Mouse (Mus musculus) intestine, postnatal 0 days (tissue): ENCODE measurements around the gene Gm21394. TPM values are rescaled to one million over a fixed set of nuclear protein-coding genes. Genes with fewer than 3 reads are reported as not detected.
"Not testable (repeated sequence)": the region's sequence is repeated elsewhere in the genome, so short reads cannot be mapped to it uniquely, and the experiment has no call there.

Experiments
- ATAC-seq: fragments of 200-750 bp; cut with Nextera tagmentation; 2 replicates; pipeline ENCODE4 v1.8.0; 2017; ENCODE audit warnings: mild to moderate bottlenecking, moderate TSS enrichment, moderate library complexity
- H3K27ac ChIP-seq: fragments of 300-500 bp; sonication (generic); 2 replicates; pipeline ENCODE4 v1.5.1; 2014; ENCODE audit warnings: mild to moderate bottlenecking, low read depth, low read length, moderate library complexity
- H3K27me3 ChIP-seq: fragments of 300-500 bp; sonication (generic); replicated peaks from 2 replicates; pipeline ENCODE4 v1.6.1; 2014; ENCODE audit warnings: low read length, mixed read lengths; ENCODE audit not compliant: control insufficient read depth, insufficient read depth
- H3K36me3 ChIP-seq: fragments of 300-500 bp; sonication (generic); 2 replicates; pipeline ENCODE4 v1.6.1; 2014; ENCODE audit warnings: mild to moderate bottlenecking, moderate library complexity; ENCODE audit not compliant: control insufficient read depth, insufficient read depth
- H3K4me1 ChIP-seq: fragments of 300-500 bp; sonication (generic); replicated peaks from 2 replicates; pipeline ENCODE4 v1.6.1; 2014; ENCODE audit warnings: antibody characterized with exemption, low read length, mixed read lengths; ENCODE audit not compliant: control insufficient read depth, insufficient read depth
- H3K4me2 ChIP-seq: fragments of 300-500 bp; sonication (generic); replicated peaks from 2 replicates; pipeline ENCODE4 v1.6.1; 2014; ENCODE audit warnings: low read depth, mild to moderate bottlenecking, moderate library complexity
- H3K4me3 ChIP-seq: fragments of 300-500 bp; sonication (generic); 2 replicates; pipeline ENCODE4 v1.5.1; 2014; ENCODE audit warnings: low read depth, low read length
- H3K9ac ChIP-seq: fragments of 300-500 bp; sonication (generic); 2 replicates; pipeline ENCODE4 v1.6.1; 2014; ENCODE audit warnings: mild to moderate bottlenecking, low read depth, low read length
- H3K9me3 ChIP-seq: fragments of 300-500 bp; sonication (generic); 2 replicates; pipeline ENCODE4 v1.6.1; 2016; ENCODE audit warnings: mixed run types; ENCODE audit not compliant: control insufficient read depth
- WGBS: fragments of 180-500 bp; shearing (Covaris S2); extraction: QIAGEN DNeasy Blood & Tissue Kit; methylation state at CpG from one replicate; pipeline ENCODE4 v1.1.7; 2014; 5-methylcytosine and 5-hydroxymethylcytosine counted together
- polyA plus RNA-seq: library from polyadenylated mRNA; unstranded; fragments of >200 nt; fragmentation: Nextera tagmentation; extraction: Ambion mirVana; gene quantifications from 2 replicates; pipeline ENCODE4 v1.2.1, GENCODE M21; 2015

Gm21394 gene
- not detected in 2 replicates for polyA plus RNA-seq

GRCm38 (mm10) chrY:84564807-84565206, at the start of gene Gm21394:
Gene Gm21394, minus strand, starts transcription at chrY:84564907.
- H3K36me3 ChIP-seq, H3K27me3 ChIP-seq, ATAC-seq, H3K4me3 ChIP-seq, H3K27ac ChIP-seq, H3K9me3 ChIP-seq, H3K4me1 ChIP-seq, H3K9ac ChIP-seq, H3K4me2 ChIP-seq: not testable (repeated sequence)
- no CpG with 5 or more reads among the region's 4 CpGs for WGBS

Other genes starting within 250 kb of the Gm21394 start
- gene Gm21409, start 181.8 kb upstream of the Gm21394 start, polyA plus RNA-seq: not detected in 2 replicates